Mouse (Mus musculus): ENCODE measurements around the gene Fam180a. TPM values are rescaled to one million over a fixed set of nuclear protein-coding genes. Genes with fewer than 3 reads are reported as not detected.

Fam180a gene
- polyA plus RNA-seq, 1 experiment, result not detected

GRCm38 (mm10) chr6:35352867-35353266 lies 26.9 kb upstream of the Fam180a start:
- Histone ChIP-seq H3K36me3 (ENCODE audit: control insufficient read depth) (no peaks in the 10 kb centered on the region), H3K4me1 (ENCODE audit: control insufficient read depth) (peaks cover 15% of the 10 kb centered on the region), H3K4me3 (replicated peaks) (no peak overlapping the region), H3K9me3 (ENCODE audit: control insufficient read depth, low read length) (no peaks in the 10 kb centered on the region), H3K27me3 (ENCODE audit: control insufficient read depth) (no peaks in the 10 kb centered on the region)
- TF ChIP-seq TAL1 (IDR thresholded peaks at IDR 0.05; ENCODE audit: low read length) (no peak), GATA1 (IDR thresholded peaks at IDR 0.05; ENCODE audit: low read length) (no peak)

DNA sequence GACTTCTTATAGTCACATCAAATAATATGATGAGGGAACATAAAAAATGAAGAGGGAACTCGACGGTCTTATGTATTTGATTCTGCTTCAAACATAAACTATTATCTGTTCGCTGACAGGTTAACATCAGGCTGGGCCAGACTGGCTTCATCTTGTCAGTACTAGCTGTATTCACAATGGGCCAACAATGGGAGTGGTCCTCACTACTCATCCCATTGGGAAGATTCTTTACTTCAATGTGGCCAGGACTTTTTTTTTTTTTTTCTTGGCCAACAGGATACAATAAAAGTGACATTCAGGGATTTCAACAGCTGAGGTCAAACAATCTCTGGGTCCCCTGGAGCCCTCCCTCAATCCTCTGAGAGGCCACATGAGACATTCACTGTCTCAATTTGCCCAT lies 25.9 kb upstream of the Fam180a start:
- Histone ChIP-seq H3K36me3 (ENCODE audit: control insufficient read depth) (no peaks in the 10 kb centered on the region), H3K9me3 (ENCODE audit: control insufficient read depth, low read length) (no peaks in the 10 kb centered on the region), H3K4me1 (ENCODE audit: control insufficient read depth) (peaks cover 15% of the 10 kb centered on the region), H3K27me3 (ENCODE audit: control insufficient read depth) (no peaks in the 10 kb centered on the region), H3K4me3 (replicated peaks) (no peak overlapping the region)
- TF ChIP-seq TAL1 (IDR thresholded peaks at IDR 0.05; ENCODE audit: low read length) (no peak), GATA1 (IDR thresholded peaks at IDR 0.05; ENCODE audit: low read length) (no peak)

- Histone ChIP-seq H3K4me3 (replicated peaks) (no peak overlapping the region), H3K4me1 (ENCODE audit: control insufficient read depth) (peaks cover 15% of the 10 kb centered on the region), H3K9me3 (ENCODE audit: control insufficient read depth, low read length) (no peaks in the 10 kb centered on the region), H3K36me3 (ENCODE audit: control insufficient read depth) (no peaks in the 10 kb centered on the region), H3K27me3 (ENCODE audit: control insufficient read depth) (no peaks in the 10 kb centered on the region)
- no peak for TF ChIP-seq GATA1 (IDR thresholded peaks at IDR 0.05; ENCODE audit: low read length)
- no peak for TF ChIP-seq TAL1 (IDR thresholded peaks at IDR 0.05; ENCODE audit: low read length)
These were observed 23.8 kb upstream of the Fam180a start for GRCm38 (mm10) chr6:35349784-35350183.

DNA sequence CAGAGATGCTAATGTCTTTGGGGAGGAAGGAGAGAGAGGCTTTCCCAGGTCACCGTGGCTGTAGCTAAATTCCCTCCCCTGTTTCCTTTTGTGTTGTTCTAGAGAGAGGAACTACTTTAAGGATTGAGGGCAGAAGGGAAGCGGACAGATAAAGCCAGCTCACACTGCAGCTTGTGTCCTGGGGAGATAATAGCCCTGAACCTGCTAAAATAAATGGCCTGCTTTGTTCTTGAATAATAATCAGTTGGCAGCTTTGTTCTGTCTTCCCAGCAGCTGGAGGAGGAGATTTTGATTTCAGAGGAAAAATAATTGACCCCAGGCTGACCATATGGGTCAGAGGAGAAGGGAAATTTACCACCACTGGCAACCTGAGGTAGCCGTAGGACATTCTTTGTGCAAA lies 12.7 kb upstream of the Fam180a start:
- H3K4me3 ChIP-seq (replicated peaks), result no peak overlapping the region
- H3K36me3 ChIP-seq (ENCODE audit: control insufficient read depth), result no peaks in the 10 kb centered on the region
- H3K9me3 ChIP-seq (ENCODE audit: control insufficient read depth, low read length), result no peaks in the 10 kb centered on the region
- no peaks in the 10 kb centered on the region for H3K27me3 ChIP-seq (ENCODE audit: control insufficient read depth)
- H3K4me1 ChIP-seq (ENCODE audit: control insufficient read depth), result peaks cover 2% of the 10 kb centered on the region
- TF ChIP-seq TAL1 (IDR thresholded peaks at IDR 0.05; ENCODE audit: low read length) (no peak), GATA1 (IDR thresholded peaks at IDR 0.05; ENCODE audit: low read length) (no peak)

DNA sequence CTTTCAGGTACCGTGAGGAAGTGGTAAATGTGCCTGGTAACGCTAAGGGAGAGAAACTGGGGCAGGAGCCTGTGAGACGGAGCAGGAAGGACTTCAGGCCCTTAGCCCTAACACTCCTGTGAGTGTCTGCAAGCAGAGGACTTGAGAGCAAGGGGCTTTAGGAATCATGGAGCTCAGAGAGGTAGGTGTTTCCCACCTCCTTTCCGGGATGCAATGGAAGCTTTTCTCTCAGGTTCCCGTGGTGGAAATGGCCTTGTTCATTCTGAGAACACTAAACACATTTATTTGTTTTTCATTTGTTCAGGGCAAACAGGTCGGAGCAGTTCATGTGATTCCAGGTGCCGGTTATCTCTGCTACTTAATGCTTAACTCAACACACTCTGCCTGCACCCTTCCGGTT lies 11.9 kb upstream of the Fam180a start:
- Histone ChIP-seq H3K4me1 (ENCODE audit: control insufficient read depth) (peaks cover 2% of the 10 kb centered on the region), H3K9me3 (ENCODE audit: control insufficient read depth, low read length) (no peaks in the 10 kb centered on the region), H3K27me3 (ENCODE audit: control insufficient read depth) (no peaks in the 10 kb centered on the region), H3K4me3 (replicated peaks) (no peak overlapping the region), H3K36me3 (ENCODE audit: control insufficient read depth) (no peaks in the 10 kb centered on the region)
- TF ChIP-seq TAL1 (IDR thresholded peaks at IDR 0.05; ENCODE audit: low read length) (no peak), GATA1 (IDR thresholded peaks at IDR 0.05; ENCODE audit: low read length) (no peak)

DNA sequence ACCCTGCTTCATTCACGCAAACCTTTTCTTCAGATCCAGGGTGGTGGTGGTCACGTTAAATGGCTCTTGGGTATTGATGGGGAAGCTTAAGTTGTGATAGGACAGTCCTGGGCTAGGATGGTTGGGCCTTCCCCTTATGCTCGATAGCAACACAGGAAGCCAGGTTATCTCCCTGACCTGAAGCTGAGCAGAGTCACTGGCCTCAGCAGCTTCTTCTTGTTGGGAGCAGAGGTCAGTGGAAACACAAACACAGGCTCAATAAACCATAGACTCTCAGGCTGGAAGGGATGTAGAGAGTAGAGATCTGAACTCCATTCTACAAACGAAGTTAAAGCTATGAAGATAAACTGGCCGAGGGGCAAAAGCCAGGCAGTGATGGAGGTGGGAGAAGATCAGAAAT lies 9.5 kb upstream of the Fam180a start:
- peaks cover 2% of the 10 kb centered on the region for H3K4me1 ChIP-seq (ENCODE audit: control insufficient read depth)
- no peak overlapping the region for H3K4me3 ChIP-seq (replicated peaks)
- no peaks in the 10 kb centered on the region for H3K36me3 ChIP-seq (ENCODE audit: control insufficient read depth)
- no peaks in the 10 kb centered on the region for H3K27me3 ChIP-seq (ENCODE audit: control insufficient read depth)
- no peak for TF ChIP-seq TAL1 (IDR thresholded peaks at IDR 0.05; ENCODE audit: low read length)
- TF ChIP-seq GATA1 (IDR thresholded peaks at IDR 0.05; ENCODE audit: low read length), result no peak
- H3K9me3 ChIP-seq (ENCODE audit: control insufficient read depth, low read length), result no peaks in the 10 kb centered on the region

DNA sequence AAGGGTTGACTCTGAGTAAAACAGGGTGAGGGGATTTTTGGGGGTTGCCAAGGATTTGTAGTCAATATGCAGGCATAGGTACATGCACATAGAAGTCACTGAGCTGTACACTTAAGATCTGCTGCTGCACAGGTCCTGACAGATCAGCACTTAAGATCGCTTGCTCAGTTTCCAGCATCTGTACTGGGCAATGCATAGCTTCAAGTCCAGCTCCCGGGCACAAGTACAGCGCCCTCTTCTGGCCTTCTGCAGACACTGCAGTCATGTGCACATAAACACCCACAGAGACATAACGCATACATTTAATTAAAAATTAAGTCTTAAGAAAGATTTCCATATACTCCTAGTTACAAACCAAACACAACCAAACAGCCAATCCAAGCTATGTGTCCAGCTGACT lies 8.3 kb upstream of the Fam180a start:
- H3K4me1 ChIP-seq (ENCODE audit: control insufficient read depth), result peaks cover 2% of the 10 kb centered on the region
- H3K9me3 ChIP-seq (ENCODE audit: control insufficient read depth, low read length), result no peaks in the 10 kb centered on the region
- no peak overlapping the region for H3K4me3 ChIP-seq (replicated peaks)
- no peaks in the 10 kb centered on the region for H3K27me3 ChIP-seq (ENCODE audit: control insufficient read depth)
- H3K36me3 ChIP-seq (ENCODE audit: control insufficient read depth), result no peaks in the 10 kb centered on the region
- no peak for TF ChIP-seq GATA1 (IDR thresholded peaks at IDR 0.05; ENCODE audit: low read length)
- no peak for TF ChIP-seq TAL1 (IDR thresholded peaks at IDR 0.05; ENCODE audit: low read length)

DNA sequence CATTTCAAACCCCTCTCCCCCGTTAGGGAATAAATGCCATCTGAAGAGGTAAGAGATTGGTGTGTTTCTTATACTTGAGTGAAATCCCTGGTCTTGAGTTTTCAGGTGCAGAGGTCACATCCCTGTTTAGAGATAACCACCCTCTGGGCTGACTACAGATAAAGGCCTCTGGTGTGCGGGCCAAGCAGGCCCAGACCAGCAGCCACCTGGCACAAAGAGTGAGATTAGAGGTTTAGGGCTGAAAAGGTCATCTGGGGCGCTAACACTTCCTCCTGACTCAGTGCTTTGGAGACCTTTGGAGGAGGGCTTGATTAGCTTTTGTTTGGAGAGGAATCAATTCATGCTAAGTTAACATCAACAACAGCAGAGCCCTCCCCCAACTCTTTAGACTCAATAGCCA lies 7.7 kb upstream of the Fam180a start:
- Histone ChIP-seq H3K4me3 (replicated peaks) (no peak overlapping the region), H3K4me1 (ENCODE audit: control insufficient read depth) (peaks cover 2% of the 10 kb centered on the region), H3K36me3 (ENCODE audit: control insufficient read depth) (no peaks in the 10 kb centered on the region), H3K27me3 (ENCODE audit: control insufficient read depth) (no peaks in the 10 kb centered on the region), H3K9me3 (ENCODE audit: control insufficient read depth, low read length) (no peaks in the 10 kb centered on the region)
- TF ChIP-seq TAL1 (IDR thresholded peaks at IDR 0.05; ENCODE audit: low read length) (no peak), GATA1 (IDR thresholded peaks at IDR 0.05; ENCODE audit: low read length) (no peak)

GRCm38 (mm10) chr6:35330834-35331233 lies 4.9 kb upstream of the Fam180a start:
- Histone ChIP-seq H3K4me3 (replicated peaks) (no peak overlapping the region), H3K36me3 (ENCODE audit: control insufficient read depth) (no peaks in the 10 kb centered on the region), H3K4me1 (ENCODE audit: control insufficient read depth) (peaks cover 2% of the 10 kb centered on the region), H3K9me3 (ENCODE audit: control insufficient read depth, low read length) (no peaks in the 10 kb centered on the region), H3K27me3 (ENCODE audit: control insufficient read depth) (no peaks in the 10 kb centered on the region)
- no peak for TF ChIP-seq TAL1 (IDR thresholded peaks at IDR 0.05; ENCODE audit: low read length)
- no peak for TF ChIP-seq GATA1 (IDR thresholded peaks at IDR 0.05; ENCODE audit: low read length)

GRCm38 (mm10) chr6:35329956-35330355 lies 4.0 kb upstream of the Fam180a start:
- no peaks in the 10 kb centered on the region for H3K9me3 ChIP-seq (ENCODE audit: control insufficient read depth, low read length)
- TF ChIP-seq GATA1 (IDR thresholded peaks at IDR 0.05; ENCODE audit: low read length) (no peak), TAL1 (IDR thresholded peaks at IDR 0.05; ENCODE audit: low read length) (no peak)
- no peaks in the 10 kb centered on the region for H3K27me3 ChIP-seq (ENCODE audit: control insufficient read depth)
- no peaks in the 10 kb centered on the region for H3K36me3 ChIP-seq (ENCODE audit: control insufficient read depth)
- no peak overlapping the region for H3K4me3 ChIP-seq (replicated peaks)
- peaks cover 2% of the 10 kb centered on the region for H3K4me1 ChIP-seq (ENCODE audit: control insufficient read depth)
